Mouse (Mus musculus) lung, adult 2 months (tissue): ENCODE data around the gene 2310034G01Rik.

Source experiments
- CTCF ChIP-seq: fragments of 200-500 bp; IDR thresholded peaks from 2 replicates; pipeline ENCODE4 v1.5.1; 2011; ENCODE audit warnings: mild to moderate bottlenecking, low read length, control low read depth; ENCODE audit not compliant: insufficient read depth
- POLR2A ChIP-seq: fragments of 200-500 bp; IDR thresholded peaks from 2 replicates; pipeline ENCODE4 v1.6.1; 2011; ENCODE audit warnings: low read depth, mild to moderate bottlenecking, control low read depth, low read length, borderline replicate concordance; ENCODE audit errors: extremely low read depth

- TF ChIP-seq CTCF (no peak), POLR2A (no peak)
These were observed 37.5 kb downstream of the 2310034G01Rik start for GRCm38 (mm10) chr19:46312566-46312965.
